ENCODE assay signal across 21 mouse cellular contexts in the genomic region with DNA sequence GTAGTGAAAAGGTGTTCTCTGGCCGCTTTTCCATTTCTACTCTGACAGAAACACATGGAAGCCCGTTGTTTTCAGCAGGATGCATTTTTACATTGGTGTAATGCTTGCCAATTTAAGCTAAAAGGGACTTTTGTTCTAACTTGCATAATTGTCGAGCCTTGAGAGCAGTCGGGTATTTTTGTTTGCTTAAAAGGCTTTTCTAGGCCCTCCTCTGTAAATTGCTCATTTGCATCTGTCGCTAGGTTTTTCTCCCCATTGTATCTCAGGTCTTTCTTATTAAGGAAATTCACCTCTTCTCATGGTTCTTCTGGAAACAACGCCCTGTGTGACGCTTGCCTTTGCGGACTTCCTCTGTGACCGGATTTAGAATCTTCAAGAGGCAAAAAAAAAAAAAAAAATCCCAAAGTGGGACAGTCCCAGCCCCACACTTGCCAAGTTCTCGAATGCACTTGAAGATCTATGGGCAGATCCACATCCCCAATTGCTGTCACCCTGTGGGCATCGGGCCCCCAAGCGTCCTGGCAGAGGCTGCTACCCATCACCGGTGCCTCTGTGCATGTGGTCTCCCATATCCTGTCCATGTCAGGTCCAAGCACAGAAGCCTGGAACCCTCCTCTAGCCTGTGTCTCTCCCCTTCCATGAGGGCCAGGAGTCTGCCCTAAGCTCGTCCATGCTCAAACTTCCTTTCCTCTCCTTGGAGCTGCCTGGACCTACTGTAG.
DNase-seq lines count a peak whose midpoint lies in the region; ATAC-seq and TF ChIP-seq lines count a peak whose summit lies in the region.
"Had no signal": no experiment of that assay in that cellular context is flagged by ENCODE, and none has a peak within 500 bp of the region (broad histone marks: within the 10 kb centered on the region; RNA-seq: fewer than 3 reads in every experiment).

No protein-coding gene starts in this region.

- no peak overlapping the region for H3K9ac ChIP-seq in hindbrain, embryonic 12.5 days
- H3K9ac ChIP-seq in hindbrain, embryonic 11.5 days (ENCODE audit: low read depth, low read length) = no peak overlapping the region
- H3K9ac ChIP-seq in CH12.LX (ENCODE audit: insufficient read depth, low read depth) = no peak overlapping the region
- H3K9ac ChIP-seq in forebrain, embryonic 11.5 days (ENCODE audit: low read length) = no peak overlapping the region
- H3K9ac ChIP-seq: limb, embryonic 15.5 days; neural tube, embryonic 12.5 days had no signal

- no peaks in the 10 kb centered on the region for H3K27me3 ChIP-seq in hindbrain, embryonic 12.5 days
- H3K27me3 ChIP-seq in hindbrain, embryonic 11.5 days (ENCODE audit: control insufficient read depth, insufficient read depth, low read length) = no peaks in the 10 kb centered on the region
- no peaks in the 10 kb centered on the region for H3K27me3 ChIP-seq in CH12.LX (replicated peaks)
- H3K27me3 ChIP-seq in forebrain, embryonic 11.5 days (ENCODE audit: control insufficient read depth, insufficient read depth, low read length) = no peaks in the 10 kb centered on the region
- H3K27me3 ChIP-seq: limb, embryonic 15.5 days; neural tube, embryonic 12.5 days had no signal

- no peaks in the 10 kb centered on the region for H3K79me2 ChIP-seq in CH12.LX (replicated peaks; ENCODE audit: control insufficient read depth, extremely low read depth, insufficient read depth, poor library complexity, severe bottlenecking)

- no peak for TF ChIP-seq POLR2A in CH12.LX (IDR thresholded peaks at IDR 0.05; ENCODE audit: low read depth, low read length)

- no peaks in the 10 kb centered on the region for H3K36me3 ChIP-seq in hindbrain, embryonic 12.5 days
- no peaks in the 10 kb centered on the region for H3K36me3 ChIP-seq in hindbrain, embryonic 11.5 days (ENCODE audit: control insufficient read depth, insufficient read depth, low read length)
- H3K36me3 ChIP-seq in CH12.LX (replicated peaks in 1 of 2; ENCODE audit: control insufficient read depth in 1 of 2, insufficient read depth in 1 of 2, low read length in 1 of 2) = no peaks in the 10 kb centered on the region
- no peaks in the 10 kb centered on the region for H3K36me3 ChIP-seq in forebrain, embryonic 11.5 days (ENCODE audit: control insufficient read depth, insufficient read depth, low read length)
- H3K36me3 ChIP-seq: embryonic facial prominence, embryonic 10.5 days; G1E; limb, embryonic 15.5 days; neural tube, embryonic 12.5 days had no signal

- WGBS in hindbrain, embryonic 12.5 days = 76% methylated on average over 14 of the region's 14 CpGs
- WGBS in hindbrain, embryonic 11.5 days = 88% methylated on average over 14 of the region's 14 CpGs
- WGBS in forebrain, embryonic 11.5 days = 68% methylated on average over 14 of the region's 14 CpGs

- no peak for TF ChIP-seq CTCF in CH12.LX (conservative IDR thresholded peaks at IDR 0.05 in 1 of 2, IDR thresholded peaks at IDR 0.05 in 1 of 2; ENCODE audit: low read depth in 2 of 2, low read length in 2 of 2)

- no peaks in the 10 kb centered on the region for H3K9me3 ChIP-seq in hindbrain, embryonic 12.5 days (replicated peaks)
- no peaks in the 10 kb centered on the region for H3K9me3 ChIP-seq in hindbrain, embryonic 11.5 days (ENCODE audit: control insufficient read depth, low read length)
- H3K9me3 ChIP-seq in CH12.LX (replicated peaks; ENCODE audit: low read length) = peaks cover 8% of the 10 kb centered on the region
- no peaks in the 10 kb centered on the region for H3K9me3 ChIP-seq in forebrain, embryonic 11.5 days (ENCODE audit: control insufficient read depth, low read length)
- H3K9me3 ChIP-seq: embryonic facial prominence, embryonic 10.5 days; limb, embryonic 15.5 days; neural tube, embryonic 12.5 days had no signal

- dilution Hi-C loops in CH12.LX (cut with MboI; ENCODE audit: extremely low pct_ligation_motif_present, extremely low pct_unique_long_range_greater_than_20kb, low sequenced_read_pairs) = no loop called here

- no peak for DNase-seq in hindbrain, embryonic 11.5 days (ENCODE audit: low spot score)
- peak; percentile 83 for DNase-seq in CH12.LX (ENCODE audit: extremely low read depth)
- DNase-seq in forebrain, embryonic 11.5 days (ENCODE audit: low spot score) = no peak
- DNase-seq in thymus, adult 18-20 months = no peak
- no peak for DNase-seq in urinary bladder, postnatal 14 days (ENCODE audit: low spot score)
- DNase-seq: cerebellum, adult 11-12 months; cerebellum, postnatal 36 days; heart, adult 2 months; heart, postnatal 10 days; kidney, adult 8-10 months; kidney, postnatal 36 days; lung, postnatal 14 days; right cerebral cortex, postnatal 4 days; thymus, adult 2 months had no signal

- TF ChIP-seq RAD21 in CH12.LX (IDR thresholded peaks at IDR 0.05; ENCODE audit: low read depth, low read length) = no peak

- no peak overlapping the region for H3K4me2 ChIP-seq in hindbrain, embryonic 12.5 days (replicated peaks)
- no peak overlapping the region for H3K4me2 ChIP-seq in hindbrain, embryonic 11.5 days (replicated peaks; ENCODE audit: low read depth, low read length)
- no peak overlapping the region; the same call in 1 of the 2 replicates for H3K4me2 ChIP-seq in CH12.LX (ENCODE audit: insufficient read depth, low read depth, poor library complexity, severe bottlenecking)
- H3K4me2 ChIP-seq in forebrain, embryonic 11.5 days (ENCODE audit: low read depth, low read length, severe bottlenecking) = no peak overlapping the region
- H3K4me2 ChIP-seq: limb, embryonic 15.5 days; neural tube, embryonic 12.5 days had no signal

- TF ChIP-seq EP300 in CH12.LX (IDR thresholded peaks at IDR 0.05; ENCODE audit: low read length) = no peak

- no peak overlapping the region for H3K27ac ChIP-seq in hindbrain, embryonic 12.5 days
- no peak overlapping the region for H3K27ac ChIP-seq in hindbrain, embryonic 11.5 days (ENCODE audit: low read depth, low read length)
- H3K27ac ChIP-seq in CH12.LX (ENCODE audit: insufficient read depth, low read depth) = no peak overlapping the region
- H3K27ac ChIP-seq in forebrain, embryonic 11.5 days (ENCODE audit: low read depth, low read length) = peak overlapping the region; percentile 12; the same call in 1 of the 2 replicates
- H3K27ac ChIP-seq: embryonic facial prominence, embryonic 10.5 days; heart, adult 2 months; limb, embryonic 15.5 days; neural tube, embryonic 12.5 days had no signal

- 0 out of 2 replicates have a peak, but pooled peaks have one; percentile 26 for ATAC-seq in hindbrain, embryonic 12.5 days (ENCODE audit: low FRiP score)
- no peak for ATAC-seq in hindbrain, embryonic 11.5 days (ENCODE audit: low FRiP score)
- ATAC-seq in forebrain, embryonic 11.5 days (replicated peaks; ENCODE audit: low FRiP score) = peak; percentile 50
- ATAC-seq in inflammation-experienced regulatory T-cells, adult 6 months = peak; percentile 28

- in situ Hi-C loops in CH12.LX (cut with MboI; ENCODE audit: low pct_ligation_motif_present, low pct_unique_long_range_greater_than_20kb, low sequenced_read_pairs) = no loop called here

- H3K4me1 ChIP-seq in hindbrain, embryonic 12.5 days = no peaks in the 10 kb centered on the region; the same call in 1 of the 2 replicates
- no peaks in the 10 kb centered on the region for H3K4me1 ChIP-seq in hindbrain, embryonic 11.5 days (replicated peaks; ENCODE audit: control insufficient read depth, insufficient read depth, low read length)
- peaks cover 0 to 31% of the 10 kb centered on the region in 2 experiments; a peak in 2 of 4 replicates for H3K4me1 ChIP-seq in CH12.LX (ENCODE audit: control insufficient read depth in 1 of 2, insufficient read depth in 2 of 2)
- no peaks in the 10 kb centered on the region for H3K4me1 ChIP-seq in forebrain, embryonic 11.5 days (replicated peaks; ENCODE audit: control insufficient read depth, insufficient read depth, low read length)
- H3K4me1 ChIP-seq: embryonic facial prominence, embryonic 10.5 days; limb, embryonic 15.5 days; neural tube, embryonic 12.5 days had no signal

- H3K4me3 ChIP-seq in hindbrain, embryonic 12.5 days = no peak overlapping the region
- H3K4me3 ChIP-seq in hindbrain, embryonic 11.5 days (ENCODE audit: low read depth, low read length) = no peak overlapping the region
- H3K4me3 ChIP-seq in CH12.LX (replicated peaks in 1 of 3; ENCODE audit: low read depth in 2 of 3, low read length in 2 of 3, poor library complexity in 1 of 3) = no peak overlapping the region
- no peak overlapping the region for H3K4me3 ChIP-seq in forebrain, embryonic 11.5 days (ENCODE audit: low read depth, low read length)
- H3K4me3 ChIP-seq: embryonic facial prominence, embryonic 10.5 days; erythroblast, embryonic 14.5 days; heart, adult 2 months; limb, embryonic 15.5 days; neural tube, embryonic 12.5 days had no signal

TF ChIP-seq in CH12.LX, 34 proteins besides CTCF, POLR2A, EP300 and RAD21:
- peak; percentile 92 for TF ChIP-seq ZNF384 (IDR thresholded peaks at IDR 0.05; ENCODE audit: low read depth, low read length)
- no peak for TF ChIP-seq NRF1 (IDR thresholded peaks at IDR 0.05; ENCODE audit: low read depth, low read length)
- TF ChIP-seq RCOR1 (conservative IDR thresholded peaks at IDR 0.05; ENCODE audit: low read depth, low read length) = no peak
- 0 out of 2 replicates have a peak, but pooled peaks have one; percentile 11 for TF ChIP-seq MEF2A (IDR thresholded peaks at IDR 0.05; ENCODE audit: borderline replicate concordance, low read depth, low read length)
